In the genomic region with DNA sequence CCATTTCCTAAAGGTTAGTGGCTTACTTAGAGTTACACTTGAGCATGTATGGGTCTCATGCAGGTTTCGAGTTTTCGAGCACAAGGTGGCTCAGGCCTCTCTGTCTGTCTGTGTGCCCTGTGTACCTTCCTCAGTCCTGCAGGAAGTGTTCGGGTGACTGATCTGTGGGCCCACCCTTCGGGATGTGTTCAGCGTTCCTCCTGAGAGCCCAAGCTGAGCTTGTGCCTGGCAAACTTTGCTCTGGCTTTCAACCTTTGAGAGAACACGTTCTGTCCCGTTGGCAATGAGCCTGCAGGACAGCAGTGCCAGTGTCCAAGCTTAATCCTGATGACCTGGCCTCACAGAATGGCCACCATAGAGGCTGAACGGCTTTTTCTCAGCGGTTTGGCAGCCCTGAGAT, we compare ENCODE assay signal across 17 mouse cellular contexts. TPM values are rescaled to one million over a fixed set of nuclear protein-coding genes. Genes with fewer than 3 reads are reported as not detected.
A peak's percentile ranks its signal among the peaks of the same experiment; 100 is the strongest.
DNase-seq lines count a peak whose midpoint lies in the region; ATAC-seq lines count a peak whose summit lies in the region.
"Had no signal": no experiment of that assay in that cellular context is flagged by ENCODE, and none has a peak within 500 bp of the region (broad histone marks: within the 10 kb centered on the region; RNA-seq: fewer than 3 reads in every experiment).

No protein-coding gene starts in this region.

- no peak for ATAC-seq in kidney, embryonic 16.5 days (ENCODE audit: low FRiP score, low TSS enrichment)
- ATAC-seq in limb, embryonic 11.5 days (ENCODE audit: insufficient number of reproducible peaks, low FRiP score, low TSS enrichment, low read depth), result no peak
- ATAC-seq in activated CD4-positive, CD25-positive, alpha-beta regulatory T cell, adult 4 months, result no peak
- no peak for ATAC-seq in heart, embryonic 11.5 days (replicated peaks; ENCODE audit: insufficient number of reproducible peaks, low FRiP score, low TSS enrichment)
- ATAC-seq: midbrain, embryonic 13.5 days had no signal

- no peaks in the 10 kb centered on the region for H3K27me3 ChIP-seq in kidney, embryonic 16.5 days (ENCODE audit: insufficient read depth, low read length)
- H3K27me3 ChIP-seq in limb, embryonic 11.5 days (ENCODE audit: control insufficient read depth, insufficient read depth, low read length), result no peaks in the 10 kb centered on the region
- H3K27me3 ChIP-seq in heart, embryonic 11.5 days (ENCODE audit: control insufficient read depth, insufficient read depth, low read length), result no peaks in the 10 kb centered on the region
- H3K27me3 ChIP-seq: hindbrain, embryonic 15.5 days; midbrain, embryonic 13.5 days had no signal

- WGBS in kidney, embryonic 16.5 days, result 68% methylated on average over 9 of the region's 9 CpGs
- 81% methylated on average over 9 of the region's 9 CpGs for WGBS in limb, embryonic 11.5 days
- WGBS in heart, embryonic 11.5 days (ENCODE audit: insufficient replicate concordance), result 75% methylated on average over 9 of the region's 9 CpGs

- no peaks in the 10 kb centered on the region for H3K36me3 ChIP-seq in kidney, embryonic 16.5 days (ENCODE audit: insufficient read depth, low read length)
- H3K36me3 ChIP-seq in limb, embryonic 11.5 days (ENCODE audit: control insufficient read depth, insufficient read depth, low read length), result no peaks in the 10 kb centered on the region
- H3K36me3 ChIP-seq in heart, embryonic 11.5 days (ENCODE audit: control insufficient read depth, insufficient read depth, low read length), result no peaks in the 10 kb centered on the region
- H3K36me3 ChIP-seq: hindbrain, embryonic 15.5 days; midbrain, embryonic 13.5 days had no signal

- peaks cover 17% of the 10 kb centered on the region for H3K4me1 ChIP-seq in kidney, embryonic 16.5 days (ENCODE audit: insufficient read depth, low read length)
- H3K4me1 ChIP-seq in limb, embryonic 11.5 days (ENCODE audit: control insufficient read depth, insufficient read depth, low read length), result peaks cover 15% of the 10 kb centered on the region; the same call in 1 of the 2 replicates
- H3K4me1 ChIP-seq in heart, embryonic 11.5 days (ENCODE audit: control insufficient read depth, insufficient read depth, low read length), result no peaks in the 10 kb centered on the region; the same call in 1 of the 2 replicates

- no peak overlapping the region for H3K4me3 ChIP-seq in kidney, embryonic 16.5 days (ENCODE audit: low read length)
- H3K4me3 ChIP-seq in limb, embryonic 11.5 days (ENCODE audit: low read depth, low read length), result no peak overlapping the region
- H3K4me3 ChIP-seq in heart, embryonic 11.5 days (ENCODE audit: low read depth, low read length), result no peak overlapping the region
- H3K4me3 ChIP-seq: hindbrain, embryonic 15.5 days; midbrain, embryonic 13.5 days had no signal

- H3K27ac ChIP-seq in kidney, embryonic 16.5 days (ENCODE audit: low read length), result no peak overlapping the region
- 0 out of 2 replicates have a peak overlapping the region, but pooled peaks have one; percentile 26 for H3K27ac ChIP-seq in limb, embryonic 11.5 days (replicated peaks; ENCODE audit: low read depth, low read length)
- H3K27ac ChIP-seq in heart, embryonic 11.5 days (ENCODE audit: low read depth, low read length), result no peak overlapping the region
- H3K27ac ChIP-seq: midbrain, embryonic 13.5 days had no signal

- no peak overlapping the region for H3K4me2 ChIP-seq in kidney, embryonic 16.5 days (replicated peaks; ENCODE audit: low read depth, low read length)
- no peak overlapping the region for H3K4me2 ChIP-seq in limb, embryonic 11.5 days (ENCODE audit: low read depth, severe bottlenecking)
- H3K4me2 ChIP-seq in heart, embryonic 11.5 days, result no peak overlapping the region
- H3K4me2 ChIP-seq: hindbrain, embryonic 15.5 days; midbrain, embryonic 13.5 days had no signal

- peak; percentile 53 to 58 for DNase-seq in cerebellum, adult 18-20 months
- no peak for DNase-seq in cerebellum, postnatal 4 days (ENCODE audit: low spot score in 2 of 2)
- peak; percentile 81 for DNase-seq in kidney, adult 11 months
- peak; percentile 63 for DNase-seq in cerebellum, adult 9-11 months
- DNase-seq in limb, embryonic 11.5 days (ENCODE audit: low spot score), result no peak
- DNase-seq: adrenal gland, postnatal 36 days; heart, adult 18-20 months; lung, adult 18-20 months; lung, postnatal 4 days; right cerebral cortex, postnatal 14 days; thymus, postnatal 36 days had no signal

- H3K9ac ChIP-seq in kidney, embryonic 16.5 days (replicated peaks; ENCODE audit: low read length), result no peak overlapping the region
- H3K9ac ChIP-seq in limb, embryonic 11.5 days (ENCODE audit: low read length), result no peak overlapping the region
- no peak overlapping the region for H3K9ac ChIP-seq in heart, embryonic 11.5 days (ENCODE audit: low read depth, low read length)
- H3K9ac ChIP-seq: hindbrain, embryonic 15.5 days; midbrain, embryonic 13.5 days had no signal

- H3K9me3 ChIP-seq in kidney, embryonic 16.5 days (ENCODE audit: low read length), result no peaks in the 10 kb centered on the region
- H3K9me3 ChIP-seq in limb, embryonic 11.5 days (ENCODE audit: control insufficient read depth, low read length), result no peaks in the 10 kb centered on the region
- H3K9me3 ChIP-seq in heart, embryonic 11.5 days (replicated peaks; ENCODE audit: control insufficient read depth, low read length), result no peaks in the 10 kb centered on the region
- H3K9me3 ChIP-seq: hindbrain, embryonic 15.5 days; midbrain, embryonic 13.5 days had no signal

RNA-seq across cellular contexts. Expression of a gene that starts 22.8 kb away (rescaled TPM):
- 1.3 and 1.8 TPM in 2 replicates for polyA plus RNA-seq in kidney, embryonic 16.5 days (2015; fragmentation: Nextera tagmentation; extraction: Ambion mirVana)
- 6.8 and 7.6 TPM in 2 replicates for polyA plus RNA-seq in limb, embryonic 11.5 days (2014; fragmentation: Nextera tagmentation; extraction: Ambion mirVana)
- under 1 TPM; 0.14 to 0.26 TPM for polyA plus RNA-seq in activated CD4-positive, CD25-positive, alpha-beta regulatory T cell, adult 4 months (2017; shearing (Covaris generic))
- 0.42 and 0.67 TPM in 2 replicates for polyA plus RNA-seq in heart, embryonic 11.5 days (2014; fragmentation: Nextera tagmentation; extraction: Ambion mirVana)
- polyA plus RNA-seq: heart, postnatal 0 days had no signal

RNA-seq across cellular contexts. Expression of a gene that starts 49.7 kb away (rescaled TPM):
- polyA plus RNA-seq in kidney, embryonic 16.5 days (2015; fragmentation: Nextera tagmentation; extraction: Ambion mirVana), result 22.7 and 22.9 TPM in 2 replicates
- polyA plus RNA-seq in limb, embryonic 11.5 days (2014; fragmentation: Nextera tagmentation; extraction: Ambion mirVana), result 16.1 and 17.9 TPM in 2 replicates
- 10 to 100 TPM in 1 of 2 experiments, 1 to 10 TPM in 1; 8.0 to 10.2 TPM for polyA plus RNA-seq in activated CD4-positive, CD25-positive, alpha-beta regulatory T cell, adult 4 months (2017; shearing (Covaris generic))
- 15.4 and 17.5 TPM in 2 replicates for polyA plus RNA-seq in heart, embryonic 11.5 days (2014; fragmentation: Nextera tagmentation; extraction: Ambion mirVana)

Comparison
In these comparisons a context has a peak if more than half of its experiments do, and no peak if none do; other contexts are left out.
1. DNase-seq: peak in cerebellum, adult 18-20 months (2 of 2), kidney, adult 11 months (single experiment) and cerebellum, adult 9-11 months (single experiment); none in cerebellum, postnatal 4 days (0 of 2) and limb, embryonic 11.5 days (single experiment).